Mouse (Mus musculus) midbrain, embryonic 14.5 days (tissue): Measurements from ENCODE around the gene Taar7a. TPM values are rescaled to one million over a fixed set of nuclear protein-coding genes. Genes with fewer than 3 reads are reported as not detected.

Experiments
- ATAC-seq: fragments of 200-750 bp; cut with Nextera tagmentation; 2 replicates; pipeline ENCODE4 v1.8.0; 2017; ENCODE audit warnings: moderate number of reproducible peaks, moderate library complexity; ENCODE audit not compliant: low FRiP score, low TSS enrichment
- DNase-seq: peaks from one replicate; pipeline ENCODE4 v3.0.0-alpha.2; 2015
- H3K27ac ChIP-seq: fragments of 300-500 bp; sonication (generic); replicated peaks from 2 replicates; pipeline ENCODE4 v1.5.1; 2014; ENCODE audit warnings: mild to moderate bottlenecking, low read depth, low read length, moderate library complexity
- H3K27me3 ChIP-seq: fragments of 300-500 bp; sonication (generic); 2 replicates; pipeline ENCODE4 v1.6.1; 2014; ENCODE audit warnings: low read length, control low read depth, mixed read lengths; ENCODE audit not compliant: control insufficient read depth, insufficient read depth
- H3K36me3 ChIP-seq: fragments of 300-500 bp; sonication (generic); 2 replicates; pipeline ENCODE4 v1.6.1; 2014; ENCODE audit warnings: low read length, control low read depth; ENCODE audit not compliant: control insufficient read depth, insufficient read depth
- H3K4me1 ChIP-seq: fragments of 300-500 bp; sonication (generic); 2 replicates; pipeline ENCODE4 v1.6.1; 2014; ENCODE audit warnings: mild to moderate bottlenecking, antibody characterized with exemption, low read length, control low read depth; ENCODE audit not compliant: control insufficient read depth, insufficient read depth
- H3K4me2 ChIP-seq: fragments of 300-500 bp; sonication (generic); 2 replicates; pipeline ENCODE4 v1.6.1; 2014; ENCODE audit warnings: mild to moderate bottlenecking, low read length, moderate library complexity
- H3K4me3 ChIP-seq: fragments of 300-500 bp; sonication (generic); replicated peaks from 2 replicates; pipeline ENCODE4 v1.5.1; 2014; ENCODE audit warnings: low read depth, low read length
- H3K9ac ChIP-seq: fragments of 300-500 bp; sonication (generic); replicated peaks from 2 replicates; pipeline ENCODE4 v1.6.1; 2014; ENCODE audit warnings: mild to moderate bottlenecking, low read length, moderate library complexity
- H3K9me3 ChIP-seq: fragments of 300-500 bp; sonication (generic); 2 replicates; pipeline ENCODE4 v1.6.1; 2016; ENCODE audit warnings: low read length, control low read depth, mixed read lengths; ENCODE audit not compliant: control insufficient read depth
- WGBS: fragments of 180-500 bp; shearing (Covaris S2); extraction: QIAGEN DNeasy Blood & Tissue Kit; methylation state at CpG from one replicate; pipeline ENCODE4 v1.1.7; 2014; 5-methylcytosine and 5-hydroxymethylcytosine counted together
- polyA plus RNA-seq: library from polyadenylated mRNA; unstranded; fragments of >200 nt; fragmentation: Nextera tagmentation; extraction: Ambion mirVana; gene quantifications from 2 replicates; pipeline ENCODE4 v1.2.1, GENCODE M21; 2014

The Taar7a gene
- not detected in 2 replicates for polyA plus RNA-seq

DNA sequence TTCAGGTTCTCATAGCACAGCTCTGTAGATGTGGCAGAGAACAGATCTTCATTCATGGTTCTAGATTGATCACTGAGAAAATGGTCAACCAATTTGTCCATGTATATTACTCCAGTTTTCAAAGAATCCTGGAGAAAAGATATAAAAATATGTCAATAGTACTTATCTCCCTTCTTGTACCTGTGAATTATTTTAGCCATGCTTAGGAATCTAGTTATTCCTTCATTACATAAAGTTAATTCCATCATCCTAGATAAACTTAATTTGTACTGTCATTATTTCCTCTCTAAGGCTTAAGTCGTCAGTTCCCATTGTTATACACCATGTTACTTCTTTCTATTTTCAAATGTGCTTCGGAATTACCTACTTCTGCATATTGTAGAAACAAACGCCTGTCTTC is at the start of gene Taar7a:
Taar7a (minus strand) TSS at position 101 of the 400 bp plus-strand sequence.
- no peak within 1 kb of the TSS for H3K27ac ChIP-seq
- H3K36me3 ChIP-seq = no peaks in the 10 kb centered on the region
- no peaks in the 10 kb centered on the region for H3K27me3 ChIP-seq
- DNase-seq (no peak), ATAC-seq (no peak)
- WGBS = 69% methylated on average over 3 of the region's 3 CpGs
- no peak within 1 kb of the TSS for H3K4me3 ChIP-seq
- H3K4me1 ChIP-seq = no peaks in the 10 kb centered on the region
- H3K9me3 ChIP-seq = no peaks in the 10 kb centered on the region
- H3K9ac ChIP-seq = no peak within 1 kb of the TSS
- no peak within 1 kb of the TSS for H3K4me2 ChIP-seq

GRCm38 (mm10) chr10:24040120-24040869 is 47.0 kb upstream of the Taar7a start:
- Histone ChIP-seq H3K4me1 (no peaks in the 10 kb centered on the region), H3K4me2 (no peak overlapping the region), H3K9me3 (no peaks in the 10 kb centered on the region), H3K9ac (no peak overlapping the region), H3K36me3 (no peaks in the 10 kb centered on the region), H3K27me3 (no peaks in the 10 kb centered on the region), H3K27ac (no peak overlapping the region), H3K4me3 (no peak overlapping the region)
- no peak for DNase-seq
- WGBS = 74% methylated on average over 2 of the region's 2 CpGs
- no peak for ATAC-seq

GRCm38 (mm10) chr10:24037314-24037713 is 44.0 kb upstream of the Taar7a start, which contains the start of gene Taar7e:
Taar7e (plus strand) TSS chr10:24037614.
- WGBS = 88% methylated on average over 2 of the region's 2 CpGs
- ATAC-seq (no peak), DNase-seq (no peak)
- no peak within 1 kb of the TSS for H3K4me2 ChIP-seq
- H3K9me3 ChIP-seq = no peaks in the 10 kb centered on the region
- no peaks in the 10 kb centered on the region for H3K4me1 ChIP-seq
- H3K27me3 ChIP-seq = no peaks in the 10 kb centered on the region
- no peak within 1 kb of the TSS for H3K9ac ChIP-seq
- H3K4me3 ChIP-seq = no peak within 1 kb of the TSS
- no peaks in the 10 kb centered on the region for H3K36me3 ChIP-seq
- no peak within 1 kb of the TSS for H3K27ac ChIP-seq

- no peak overlapping the region for H3K27ac ChIP-seq
- no peaks in the 10 kb centered on the region for H3K36me3 ChIP-seq
- H3K4me2 ChIP-seq = no peak overlapping the region
- H3K4me1 ChIP-seq = no peaks in the 10 kb centered on the region
- no peaks in the 10 kb centered on the region for H3K27me3 ChIP-seq
- no peak for ATAC-seq
- H3K4me3 ChIP-seq = no peak overlapping the region
- no peak for DNase-seq
- no peak overlapping the region for H3K9ac ChIP-seq
- H3K9me3 ChIP-seq = no peaks in the 10 kb centered on the region
These were observed 38.1 kb upstream of the Taar7a start for GRCm38 (mm10) chr10:24031347-24031746.

DNA sequence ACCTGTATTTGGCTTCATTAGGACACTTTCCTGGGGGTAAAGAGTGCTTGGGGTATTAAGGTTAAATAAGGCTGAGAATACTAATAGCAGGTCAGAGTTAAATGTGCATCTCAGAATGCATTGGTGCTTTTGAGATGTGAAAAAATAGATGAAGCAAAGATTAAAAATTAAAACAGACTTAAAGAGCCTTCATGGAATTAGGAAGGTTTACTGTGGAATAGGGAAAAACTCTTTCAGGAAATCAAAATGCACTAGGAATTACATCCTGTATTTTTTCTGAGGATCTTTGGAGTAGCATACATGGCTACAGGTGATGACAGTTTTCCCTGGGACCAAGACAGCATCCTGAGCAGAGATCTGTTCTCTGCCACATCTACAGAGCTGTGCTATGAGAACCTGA is 33.6 kb upstream of the Taar7a start, which contains the start of gene Taar7d:
Taar7d (plus strand) TSS at position 301 of the 400 bp plus-strand sequence.
- Histone ChIP-seq H3K36me3 (no peaks in the 10 kb centered on the region), H3K27ac (no peak within 1 kb of the TSS), H3K4me1 (no peaks in the 10 kb centered on the region), H3K4me3 (no peak within 1 kb of the TSS), H3K9me3 (no peaks in the 10 kb centered on the region), H3K9ac (no peak within 1 kb of the TSS), H3K4me2 (no peak within 1 kb of the TSS), H3K27me3 (no peaks in the 10 kb centered on the region)
- no peak for ATAC-seq
- DNase-seq = no peak

DNA sequence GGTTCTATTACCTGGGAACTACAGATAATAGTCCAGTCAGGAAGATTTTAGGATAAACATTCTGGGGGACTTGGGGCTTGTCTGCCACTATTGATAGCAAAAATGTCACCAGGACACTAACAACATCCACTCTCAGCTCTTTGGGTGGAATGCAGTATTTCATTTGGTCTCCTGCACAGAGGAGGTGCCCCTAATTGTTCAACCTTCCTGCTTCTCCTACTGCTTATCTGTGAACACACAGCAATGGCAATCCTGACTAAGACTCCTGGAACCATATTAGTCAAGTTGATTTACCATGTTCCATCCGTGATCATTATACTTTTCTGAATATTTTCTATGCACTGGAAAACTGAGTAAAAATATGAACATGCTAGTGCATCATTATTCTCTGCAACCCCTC is 14.9 kb upstream of the Taar7a start:
- no peak overlapping the region for H3K27ac ChIP-seq
- 88% methylated on average over 1 of the region's 1 CpGs for WGBS
- H3K27me3 ChIP-seq = no peaks in the 10 kb centered on the region
- DNase-seq (no peak), ATAC-seq (no peak)
- no peaks in the 10 kb centered on the region for H3K36me3 ChIP-seq
- H3K4me3 ChIP-seq = no peak overlapping the region
- H3K4me1 ChIP-seq = no peaks in the 10 kb centered on the region
- no peak overlapping the region for H3K4me2 ChIP-seq
- H3K9ac ChIP-seq = no peak overlapping the region
- H3K9me3 ChIP-seq = no peaks in the 10 kb centered on the region

- DNase-seq = no peak
- Histone ChIP-seq H3K27ac (no peak overlapping the region), H3K36me3 (no peaks in the 10 kb centered on the region), H3K27me3 (no peaks in the 10 kb centered on the region), H3K9me3 (no peaks in the 10 kb centered on the region), H3K4me1 (no peaks in the 10 kb centered on the region), H3K9ac (no peak overlapping the region), H3K4me3 (no peak overlapping the region), H3K4me2 (no peak overlapping the region)
- WGBS = 58% methylated on average over 2 of the region's 2 CpGs
- no peak for ATAC-seq
These were observed 13.8 kb upstream of the Taar7a start for GRCm38 (mm10) chr10:24007034-24007433.

DNA sequence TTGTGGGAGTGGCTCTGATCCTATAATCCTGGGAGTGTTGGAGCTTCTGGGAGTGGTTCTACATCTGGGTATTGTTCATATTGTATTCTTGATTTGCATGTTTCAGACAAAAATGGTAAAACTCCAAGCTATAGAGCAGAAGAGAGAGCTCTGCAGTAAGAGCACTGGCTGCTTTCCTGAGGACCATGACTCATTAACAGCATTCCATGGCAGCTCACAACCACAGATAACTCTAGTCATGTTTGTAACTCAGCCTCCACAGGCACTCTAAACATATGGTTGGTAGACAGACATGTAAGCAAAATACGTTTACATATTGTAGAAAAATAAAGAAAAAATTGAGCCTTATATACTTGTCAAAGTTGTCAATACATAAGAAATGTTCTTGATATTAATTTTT is 13.2 kb upstream of the Taar7a start:
- WGBS = 77% methylated on average over 1 of the region's 1 CpGs

GRCm38 (mm10) chr10:23999639-24000038 is 6.4 kb upstream of the Taar7a start, which contains the start of gene Taar7b:
Taar7b (plus strand) TSS chr10:23999939.
- Histone ChIP-seq H3K9ac (no peak within 1 kb of the TSS), H3K27ac (no peak within 1 kb of the TSS), H3K4me2 (no peak within 1 kb of the TSS), H3K4me3 (no peak within 1 kb of the TSS), H3K27me3 (no peaks in the 10 kb centered on the region), H3K9me3 (no peaks in the 10 kb centered on the region), H3K4me1 (no peaks in the 10 kb centered on the region), H3K36me3 (no peaks in the 10 kb centered on the region)
- ATAC-seq = no peak
- no peak for DNase-seq
- 93% methylated on average over 1 of the region's 1 CpGs for WGBS

More for the DNA sequence above, 13.2 kb upstream of the Taar7a start:
- no peak overlapping the region for H3K27ac ChIP-seq
- H3K27me3 ChIP-seq = no peaks in the 10 kb centered on the region
- no peaks in the 10 kb centered on the region for H3K36me3 ChIP-seq
- DNase-seq = no peak
- H3K4me2 ChIP-seq = no peak overlapping the region
- H3K4me3 ChIP-seq = no peak overlapping the region
- no peak for ATAC-seq
- H3K9ac ChIP-seq = no peak overlapping the region
- H3K9me3 ChIP-seq = no peaks in the 10 kb centered on the region
- H3K4me1 ChIP-seq = no peaks in the 10 kb centered on the region
